Mouse (Mus musculus) B cell, adult 62 days (primary cell): Measurements from ENCODE around the gene S100b. TPM values are rescaled to one million over a fixed set of nuclear protein-coding genes. Genes with fewer than 3 reads are reported as not detected.

ENCODE experiments used
- total RNA-seq: library from RNA; stranded (reverse); gene quantifications from 4 replicates; pipeline ENCODE4 v1.2.4, GENCODE M21; 2023

Gene S100b
- not detected in 4 replicates for total RNA-seq

DNA sequence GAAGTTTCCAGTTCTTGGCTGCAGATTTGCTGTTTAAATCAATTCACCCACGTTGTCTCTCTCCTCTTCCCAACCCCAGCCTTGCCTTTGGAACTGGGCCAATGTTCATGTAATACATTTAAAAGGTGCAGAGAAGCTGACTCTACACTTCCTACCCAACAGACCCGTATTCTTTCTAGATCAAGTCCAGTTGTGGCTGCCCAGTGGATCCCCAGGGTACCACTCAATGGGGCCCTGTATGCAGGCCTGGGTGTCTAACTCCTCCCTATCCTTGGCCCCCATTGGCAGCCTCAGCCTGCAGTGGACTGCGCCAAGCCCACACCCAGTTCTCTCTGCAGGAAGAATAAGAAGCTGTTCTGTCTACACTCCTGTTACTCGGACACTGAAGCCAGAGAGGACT, at the start of gene S100b:
TSS of gene S100b (plus strand) at position 318 of the 400 bp plus-strand sequence.

GRCm38 (mm10) chr10:76237341-76238225, 16.1 kb upstream of the S100b start, which contains the start of gene Prmt2:
TSS of gene Prmt2 (minus strand) at chr10:76237865.

Other genes starting within 250 kb of the S100b start
- 12.2 to 17.8 TPM (median 14.5 TPM) in 4 replicates for gene Zfp280b, start 221.2 kb upstream of the S100b start, total RNA-seq
- 0.18 TPM in 1 of 4 replicates, not detected in the others for gene Slc5a4b, start 142.9 kb upstream of the S100b start, total RNA-seq
- gene Slc5a4a, start 106.4 kb upstream of the S100b start, total RNA-seq: not detected in 4 replicates
- gene Prmt2, start 16.0 kb upstream of the S100b start, total RNA-seq: 7.9 to 10.5 TPM (median 9.1 TPM) in 4 replicates
- gene Dip2a, start 91.4 kb downstream of the S100b start, total RNA-seq: 5.8 to 8.5 TPM (median 6.7 TPM) in 4 replicates
- gene AC141477.1, start 186.6 kb downstream of the S100b start, total RNA-seq: 5.2 to 28.2 TPM (median 11.7 TPM) in 4 replicates
- gene Pcnt, start 188.9 kb downstream of the S100b start, total RNA-seq: 57.8 to 72.5 TPM (median 63.6 TPM) in 4 replicates
- gene 2610028H24Rik, start 195.2 kb downstream of the S100b start, total RNA-seq: not detected in 4 replicates
- gene Mcm3ap, start 215.1 kb downstream of the S100b start, total RNA-seq: 66.9 to 82.3 TPM (median 73.1 TPM) in 4 replicates
- 1.2 to 2.1 TPM (median 1.6 TPM) in 4 replicates for gene Ybey, start 215.3 kb downstream of the S100b start, total RNA-seq